Mouse (Mus musculus) lung, embryonic 15.5 days (tissue): Measurements from ENCODE around the gene Gpr35. TPM values are rescaled to one million over a fixed set of nuclear protein-coding genes. Genes with fewer than 3 reads are reported as not detected.

Experiments
- ATAC-seq: fragments of 200-750 bp; cut with Nextera tagmentation; 2 replicates; pipeline ENCODE4 v1.8.0; 2017; ENCODE audit warnings: moderate number of reproducible peaks, borderline replicate concordance; ENCODE audit not compliant: low FRiP score, low TSS enrichment; ENCODE audit errors: extremely low read depth
- H3K27ac ChIP-seq: fragments of 300-500 bp; sonication (generic); 2 replicates; pipeline ENCODE4 v1.5.1; 2015; ENCODE audit warnings: moderate library complexity, mild to moderate bottlenecking, inconsistent platforms
- H3K27me3 ChIP-seq: fragments of 300-500 bp; sonication (generic); 2 replicates; pipeline ENCODE4 v1.6.1; 2015; ENCODE audit warnings: inconsistent platforms
- H3K36me3 ChIP-seq: fragments of 300-500 bp; sonication (generic); 2 replicates; pipeline ENCODE4 v1.6.1; 2015; ENCODE audit warnings: inconsistent platforms
- H3K4me1 ChIP-seq: fragments of 300-500 bp; sonication (generic); 2 replicates; pipeline ENCODE4 v1.6.1; 2015; ENCODE audit warnings: inconsistent platforms
- H3K4me2 ChIP-seq: fragments of 300-500 bp; sonication (generic); 2 replicates; pipeline ENCODE4 v1.6.1; 2015; ENCODE audit warnings: inconsistent platforms, mild to moderate bottlenecking, moderate library complexity
- H3K4me3 ChIP-seq: fragments of 300-500 bp; sonication (generic); 2 replicates; pipeline ENCODE4 v1.5.1; 2015; ENCODE audit warnings: mild to moderate bottlenecking, inconsistent platforms
- H3K9ac ChIP-seq: fragments of 300-500 bp; sonication (generic); 2 replicates; pipeline ENCODE4 v1.6.1; 2015; ENCODE audit warnings: inconsistent platforms
- H3K9me3 ChIP-seq: fragments of 300-500 bp; sonication (generic); 2 replicates; pipeline ENCODE4 v1.6.1; 2016; ENCODE audit warnings: inconsistent platforms
- WGBS: fragments of 180-500 bp; shearing (Covaris S2); methylation state at CpG from one replicate; pipeline ENCODE4 v1.1.7; 2015; 5-methylcytosine and 5-hydroxymethylcytosine counted together
- polyA plus RNA-seq: library from polyadenylated mRNA; unstranded; fragments of >200 nt; fragmentation: Nextera tagmentation; extraction: Ambion mirVana; gene quantifications from 2 replicates; pipeline ENCODE4 v1.2.1, GENCODE M21; 2015

The Gpr35 gene
- polyA plus RNA-seq, 1 experiment from 2014 or later = 0.62 TPM

- WGBS = 58% methylated on average over 2 of the region's 2 CpGs
- no peaks in the 10 kb centered on the region for H3K4me1 ChIP-seq
- ATAC-seq = no peak
Measured at GRCm38 (mm10) chr1:93030060-93030459, 79.4 kb downstream of the Gpr35 start.

GRCm38 (mm10) chr1:93031199-93031598 lies 80.5 kb downstream of the Gpr35 start:
- Histone ChIP-seq H3K4me2 (no peak overlapping the region), H3K36me3 (no peaks in the 10 kb centered on the region), H3K27me3 (no peaks in the 10 kb centered on the region), H3K9ac (no peak overlapping the region), H3K27ac (no peak overlapping the region), H3K9me3 (no peaks in the 10 kb centered on the region), H3K4me1 (no peaks in the 10 kb centered on the region), H3K4me3 (no peak overlapping the region)
- ATAC-seq = no peak
- WGBS = 70% methylated on average over 3 of the region's 3 CpGs

More at GRCm38 (mm10) chr1:93030060-93030459, 79.4 kb downstream of the Gpr35 start:
- no peaks in the 10 kb centered on the region for H3K9me3 ChIP-seq
- no peak overlapping the region for H3K9ac ChIP-seq
- H3K4me2 ChIP-seq = no peak overlapping the region
- H3K27me3 ChIP-seq = no peaks in the 10 kb centered on the region
- H3K4me3 ChIP-seq = no peak overlapping the region
- no peaks in the 10 kb centered on the region for H3K36me3 ChIP-seq
- H3K27ac ChIP-seq = no peak overlapping the region

- H3K36me3 ChIP-seq = no peaks in the 10 kb centered on the region
- H3K27me3 ChIP-seq = no peaks in the 10 kb centered on the region
- no peaks in the 10 kb centered on the region for H3K9me3 ChIP-seq
- H3K27ac ChIP-seq = no peak overlapping the region
- no peak overlapping the region for H3K9ac ChIP-seq
- no peak overlapping the region for H3K4me3 ChIP-seq
- WGBS = 41% methylated on average over 8 of the region's 8 CpGs
- no peak overlapping the region for H3K4me2 ChIP-seq
- no peaks in the 10 kb centered on the region for H3K4me1 ChIP-seq
- ATAC-seq = no peak
Measured at GRCm38 (mm10) chr1:93033989-93034388, 83.3 kb downstream of the Gpr35 start.

GRCm38 (mm10) chr1:93035981-93036380 lies 85.3 kb downstream of the Gpr35 start:
- no peaks in the 10 kb centered on the region for H3K27me3 ChIP-seq
- no peak overlapping the region for H3K4me2 ChIP-seq
- H3K36me3 ChIP-seq = no peaks in the 10 kb centered on the region
- H3K27ac ChIP-seq = no peak overlapping the region
- no peaks in the 10 kb centered on the region for H3K4me1 ChIP-seq
- 62% methylated on average over 4 of the region's 4 CpGs for WGBS
- no peak overlapping the region for H3K9ac ChIP-seq
- ATAC-seq = no peak
- H3K4me3 ChIP-seq = no peak overlapping the region
- no peaks in the 10 kb centered on the region for H3K9me3 ChIP-seq

Other genes starting within 250 kb of the Gpr35 start
- gene Gpc1, start 119.2 kb upstream of the Gpr35 start, polyA plus RNA-seq = 34.2 and 35.1 TPM in 2 replicates
- 0.27 and 0.43 TPM in 2 replicates for gene Ankmy1, start 48.0 kb upstream of the Gpr35 start, polyA plus RNA-seq
- gene Dusp28, start 43.9 kb upstream of the Gpr35 start, polyA plus RNA-seq = 9.9 and 11.5 TPM in 2 replicates
- gene Rnpepl1, start 40.1 kb upstream of the Gpr35 start, polyA plus RNA-seq = 41.9 and 43.0 TPM in 2 replicates
- 27.7 and 30.4 TPM in 2 replicates for gene Capn10, start 16.5 kb upstream of the Gpr35 start, polyA plus RNA-seq
- not detected in 2 replicates for gene Aqp12, start 55.5 kb downstream of the Gpr35 start, polyA plus RNA-seq
- 6.5 and 10.8 TPM in 2 replicates for gene Kif1a, start 151.1 kb downstream of the Gpr35 start, polyA plus RNA-seq
- gene Agxt, start 184.4 kb downstream of the Gpr35 start, polyA plus RNA-seq = not detected in 2 replicates
- 14.1 and 16.7 TPM in 2 replicates for gene 2310007B03Rik, start 210.1 kb downstream of the Gpr35 start, polyA plus RNA-seq
- gene Crocc2, start 217.9 kb downstream of the Gpr35 start, polyA plus RNA-seq = 3.2 and 3.7 TPM in 2 replicates